In the genomic region with DNA sequence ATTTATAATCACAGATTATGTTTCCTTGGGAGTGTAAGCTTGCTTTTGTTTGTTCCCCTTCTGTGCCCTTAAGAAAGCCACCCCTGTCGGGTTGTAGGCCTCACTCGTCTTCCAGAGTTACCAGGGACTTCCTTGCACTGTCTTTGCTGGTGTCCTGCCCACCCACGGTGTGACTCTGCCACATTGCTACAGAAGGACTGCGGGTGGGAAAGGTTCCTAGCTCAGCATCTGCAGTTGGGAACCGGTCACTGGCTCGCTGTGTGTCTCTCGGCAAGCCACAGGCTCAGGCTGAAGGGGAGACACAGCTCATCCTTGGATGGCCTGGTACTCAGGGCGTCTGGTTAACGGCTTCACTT, we compare ENCODE assay signal across 26 mouse cellular contexts. TPM values are rescaled to one million over a fixed set of nuclear protein-coding genes. Genes with fewer than 3 reads are reported as not detected.
DNase-seq lines count a peak whose midpoint lies in the region; ATAC-seq and TF ChIP-seq lines count a peak whose summit lies in the region.
"Had no signal": no experiment of that assay in that cellular context is flagged by ENCODE, and none has a peak within 500 bp of the region (broad histone marks: within the 10 kb centered on the region; RNA-seq: fewer than 3 reads in every experiment).

No protein-coding gene starts in this region.

- no peak for TF ChIP-seq EP300 in stomach, postnatal 0 days (optimal IDR thresholded peaks at IDR 0.05)

- WGBS in heart, embryonic 11.5 days (ENCODE audit: insufficient replicate concordance) = 59% methylated on average over 9 of the region's 9 CpGs
- WGBS in hindbrain, embryonic 10.5 days = 74% methylated on average over 9 of the region's 9 CpGs
- WGBS in hindbrain, embryonic 16.5 days = 73% methylated on average over 9 of the region's 9 CpGs
- 68% methylated on average over 9 of the region's 9 CpGs for WGBS in stomach, embryonic 16.5 days
- WGBS in stomach, postnatal 0 days = 63% methylated on average over 9 of the region's 9 CpGs

- no peak for ATAC-seq in heart, embryonic 11.5 days (replicated peaks; ENCODE audit: insufficient number of reproducible peaks, low FRiP score, low TSS enrichment)
- ATAC-seq in hindbrain, embryonic 16.5 days = no peak
- ATAC-seq in stomach, embryonic 16.5 days (ENCODE audit: insufficient read depth, low FRiP score) = no peak
- ATAC-seq in stomach, postnatal 0 days (ENCODE audit: low FRiP score, low TSS enrichment) = no peak
- ATAC-seq in frontal cortex, adult (ENCODE audit: low TSS enrichment) = no peak
- ATAC-seq: forebrain, embryonic 13.5 days; intestine, embryonic 15.5 days had no signal

- no peak overlapping the region for H3K4me2 ChIP-seq in heart, embryonic 11.5 days
- no peak overlapping the region for H3K4me2 ChIP-seq in hindbrain, embryonic 16.5 days (ENCODE audit: low read length)
- H3K4me2 ChIP-seq in stomach, embryonic 16.5 days (ENCODE audit: low read depth, low read length) = no peak overlapping the region
- no peak overlapping the region for H3K4me2 ChIP-seq in stomach, postnatal 0 days (replicated peaks; ENCODE audit: low read depth)
- H3K4me2 ChIP-seq: forebrain, embryonic 13.5 days; hindbrain, embryonic 14.5 days; intestine, embryonic 15.5 days; liver, embryonic 11.5 days had no signal

- H3K9ac ChIP-seq in heart, embryonic 11.5 days (ENCODE audit: low read depth, low read length) = peak overlapping the region; percentile 48
- no peak overlapping the region for H3K9ac ChIP-seq in hindbrain, embryonic 16.5 days (ENCODE audit: low read depth, low read length)
- 0 out of 2 replicates have a peak overlapping the region, but pooled peaks have one; percentile 21 for H3K9ac ChIP-seq in stomach, embryonic 16.5 days (ENCODE audit: low read length)
- no peak overlapping the region for H3K9ac ChIP-seq in stomach, postnatal 0 days (ENCODE audit: low read length)
- H3K9ac ChIP-seq: forebrain, embryonic 13.5 days; hindbrain, embryonic 14.5 days; intestine, embryonic 15.5 days had no signal

- 0 out of 2 replicates have a peak, but pooled peaks cover 13% of the 10 kb centered on the region for H3K4me1 ChIP-seq in heart, embryonic 11.5 days (ENCODE audit: control insufficient read depth, insufficient read depth, low read length)
- H3K4me1 ChIP-seq in hindbrain, embryonic 10.5 days (replicated peaks) = peaks cover 31% of the 10 kb centered on the region
- H3K4me1 ChIP-seq in hindbrain, embryonic 16.5 days (ENCODE audit: control insufficient read depth, insufficient read depth, low read depth, low read length) = no peaks in the 10 kb centered on the region
- H3K4me1 ChIP-seq in stomach, embryonic 16.5 days (ENCODE audit: control insufficient read depth, insufficient read depth, low read length) = peaks cover 13% of the 10 kb centered on the region
- no peaks in the 10 kb centered on the region; the same call in 1 of the 2 replicates for H3K4me1 ChIP-seq in stomach, postnatal 0 days (replicated peaks; ENCODE audit: control insufficient read depth, insufficient read depth)
- H3K4me1 ChIP-seq: forebrain, embryonic 13.5 days had no signal

- intact Hi-C loops in heart, postnatal 14 days (cut with DNase I) = no loop called here

- no peak for TF ChIP-seq CTCF in stomach, postnatal 0 days (IDR thresholded peaks at IDR 0.05; ENCODE audit: low read depth)

- H3K4me3 ChIP-seq in heart, embryonic 11.5 days (ENCODE audit: low read depth, low read length) = no peak overlapping the region
- no peak overlapping the region for H3K4me3 ChIP-seq in hindbrain, embryonic 10.5 days
- H3K4me3 ChIP-seq in hindbrain, embryonic 16.5 days (ENCODE audit: low read length) = no peak overlapping the region
- H3K4me3 ChIP-seq in stomach, embryonic 16.5 days (replicated peaks; ENCODE audit: low read length) = no peak overlapping the region
- H3K4me3 ChIP-seq in stomach, postnatal 0 days (ENCODE audit: low read depth, low read length) = no peak overlapping the region
- H3K4me3 ChIP-seq: forebrain, embryonic 13.5 days; intestine, embryonic 15.5 days; left cerebral cortex, adult 2 months had no signal

- H3K27ac ChIP-seq in heart, embryonic 11.5 days (ENCODE audit: low read depth, low read length) = peak overlapping the region; percentile 48
- peak overlapping the region; percentile 62 for H3K27ac ChIP-seq in hindbrain, embryonic 10.5 days
- no peak overlapping the region for H3K27ac ChIP-seq in hindbrain, embryonic 16.5 days (ENCODE audit: low read depth, low read length)
- no peak overlapping the region for H3K27ac ChIP-seq in stomach, embryonic 16.5 days (ENCODE audit: low read length)
- no peak overlapping the region for H3K27ac ChIP-seq in stomach, postnatal 0 days (replicated peaks)
- H3K27ac ChIP-seq: forebrain, embryonic 13.5 days; hindbrain, embryonic 14.5 days; intestine, embryonic 15.5 days; left cerebral cortex, adult 2 months had no signal

- H3K27me3 ChIP-seq in heart, embryonic 11.5 days (ENCODE audit: control insufficient read depth, insufficient read depth, low read length) = no peaks in the 10 kb centered on the region
- H3K27me3 ChIP-seq in hindbrain, embryonic 10.5 days (ENCODE audit: insufficient read depth, poor library complexity, severe bottlenecking) = no peaks in the 10 kb centered on the region
- no peaks in the 10 kb centered on the region for H3K27me3 ChIP-seq in hindbrain, embryonic 16.5 days (replicated peaks; ENCODE audit: control insufficient read depth, insufficient read depth, low read length)
- H3K27me3 ChIP-seq in stomach, embryonic 16.5 days (ENCODE audit: control insufficient read depth, insufficient read depth, low read length) = no peaks in the 10 kb centered on the region
- H3K27me3 ChIP-seq in stomach, postnatal 0 days (ENCODE audit: control insufficient read depth, insufficient read depth, low read length) = no peaks in the 10 kb centered on the region
- H3K27me3 ChIP-seq: forebrain, embryonic 13.5 days; intestine, embryonic 15.5 days had no signal

- DNase-seq in heart, postnatal 14 days = no peak
- DNase-seq in hindbrain, embryonic 10.5 days (ENCODE audit: low spot score) = no peak
- no peak for DNase-seq in stomach, postnatal 0 days (ENCODE audit: low spot score)
- DNase-seq: adrenal gland, postnatal 36 days; cerebellum, adult 11-12 months; cerebellum, postnatal 14 days; left cerebral cortex, postnatal 4 days; midbrain, embryonic 14.5 days; right cerebral cortex, postnatal 25 days; thymus, adult 2 months had no signal

- H3K36me3 ChIP-seq in heart, embryonic 11.5 days (ENCODE audit: control insufficient read depth, insufficient read depth, low read length) = peaks cover 5% of the 10 kb centered on the region; the same call in 1 of the 2 replicates
- peaks cover 28% of the 10 kb centered on the region for H3K36me3 ChIP-seq in hindbrain, embryonic 10.5 days
- 0 out of 2 replicates have a peak, but pooled peaks cover 3% of the 10 kb centered on the region for H3K36me3 ChIP-seq in hindbrain, embryonic 16.5 days (ENCODE audit: control insufficient read depth, insufficient read depth, low read length)
- H3K36me3 ChIP-seq in stomach, embryonic 16.5 days (ENCODE audit: control insufficient read depth, insufficient read depth, low read length) = 0 out of 2 replicates have a peak, but pooled peaks cover 2% of the 10 kb centered on the region
- no peaks in the 10 kb centered on the region; the same call in 1 of the 2 replicates for H3K36me3 ChIP-seq in stomach, postnatal 0 days (ENCODE audit: control insufficient read depth, insufficient read depth, low read length)

- H3K9me3 ChIP-seq in heart, embryonic 11.5 days (replicated peaks; ENCODE audit: control insufficient read depth, low read length) = no peaks in the 10 kb centered on the region
- H3K9me3 ChIP-seq in hindbrain, embryonic 10.5 days = no peaks in the 10 kb centered on the region
- H3K9me3 ChIP-seq in hindbrain, embryonic 16.5 days (ENCODE audit: control insufficient read depth, low read length) = no peaks in the 10 kb centered on the region
- H3K9me3 ChIP-seq in stomach, embryonic 16.5 days (replicated peaks; ENCODE audit: control insufficient read depth, low read length) = no peaks in the 10 kb centered on the region
- H3K9me3 ChIP-seq in stomach, postnatal 0 days (ENCODE audit: control insufficient read depth, low read length) = no peaks in the 10 kb centered on the region
- H3K9me3 ChIP-seq: forebrain, embryonic 13.5 days; intestine, embryonic 15.5 days had no signal

RNA-seq across cellular contexts. Expression of gene Tmem63b, which starts 14.5 kb away (rescaled TPM):
- polyA plus RNA-seq in heart, embryonic 11.5 days (2014; fragmentation: Nextera tagmentation; extraction: Ambion mirVana) = 27.6 and 29.8 TPM in 2 replicates
- 10 to 100 TPM; 78.4 to 81.2 TPM for total RNA-seq in heart, postnatal 14 days (2021)
- polyA plus RNA-seq in hindbrain, embryonic 10.5 days (2016; fragmentation: Nextera tagmentation; extraction: Ambion mirVana) = 60.5 and 83.5 TPM in 2 replicates
- polyA plus RNA-seq in hindbrain, embryonic 16.5 days (2015; fragmentation: Nextera tagmentation; extraction: Ambion mirVana) = 147 and 148 TPM in 2 replicates
- polyA plus RNA-seq in stomach, embryonic 16.5 days (2015; fragmentation: Nextera tagmentation; extraction: Ambion mirVana) = 33.6 and 34.4 TPM in 2 replicates
- polyA plus RNA-seq in stomach, postnatal 0 days (2015; fragmentation: Nextera tagmentation; extraction: Ambion mirVana) = 40.9 and 45.0 TPM in 2 replicates

RNA-seq across cellular contexts. Expression of gene Mrpl14, which starts 15.1 kb away (rescaled TPM):
- polyA plus RNA-seq in heart, embryonic 11.5 days (2014; fragmentation: Nextera tagmentation; extraction: Ambion mirVana) = 131 and 135 TPM in 2 replicates
- total RNA-seq in heart, postnatal 14 days (2021) = 100 to 1,000 TPM; 116 to 123 TPM
- 146 and 150 TPM in 2 replicates for polyA plus RNA-seq in hindbrain, embryonic 10.5 days (2016; fragmentation: Nextera tagmentation; extraction: Ambion mirVana)
- polyA plus RNA-seq in hindbrain, embryonic 16.5 days (2015; fragmentation: Nextera tagmentation; extraction: Ambion mirVana) = 128 and 134 TPM in 2 replicates
- 142 and 152 TPM in 2 replicates for polyA plus RNA-seq in stomach, embryonic 16.5 days (2015; fragmentation: Nextera tagmentation; extraction: Ambion mirVana)
- 163 TPM in 2 replicates for polyA plus RNA-seq in stomach, postnatal 0 days (2015; fragmentation: Nextera tagmentation; extraction: Ambion mirVana)

RNA-seq across cellular contexts. Expression of gene 1600014C23Rik, which starts 32.4 kb away (rescaled TPM):
- 0.48 and 0.80 TPM in 2 replicates for polyA plus RNA-seq in heart, embryonic 11.5 days (2014; fragmentation: Nextera tagmentation; extraction: Ambion mirVana)
- total RNA-seq in heart, postnatal 14 days (2021) = under 1 TPM in 1 of 2 experiments, not detected in 1; 0.60 TPM
- 0.58 and 0.67 TPM in 2 replicates for polyA plus RNA-seq in hindbrain, embryonic 10.5 days (2016; fragmentation: Nextera tagmentation; extraction: Ambion mirVana)
- polyA plus RNA-seq in hindbrain, embryonic 16.5 days (2015; fragmentation: Nextera tagmentation; extraction: Ambion mirVana) = 0.66 TPM in 1 of 2 replicates, not detected in the other
- polyA plus RNA-seq in stomach, embryonic 16.5 days (2015; fragmentation: Nextera tagmentation; extraction: Ambion mirVana) = not detected in 2 replicates
- polyA plus RNA-seq in stomach, postnatal 0 days (2015; fragmentation: Nextera tagmentation; extraction: Ambion mirVana) = not detected in 2 replicates
- total RNA-seq: adrenal gland, postnatal 36 days; gastrocnemius, postnatal 4 days; left cerebral cortex, adult 2 months; left cerebral cortex, postnatal 4 days; neutrophil, adult 5-6 weeks had no signal
- polyA plus RNA-seq: C2C12; hindbrain, embryonic 14.5 days; liver, embryonic 11.5 days; lung, adult 2 months; midbrain, embryonic 14.5 days; spleen, adult 2 months; thymus, adult 2 months had no signal

RNA-seq across cellular contexts. Expression of gene Capn11, which starts 42.1 kb away (rescaled TPM):
- polyA plus RNA-seq in heart, embryonic 11.5 days (2014; fragmentation: Nextera tagmentation; extraction: Ambion mirVana) = 0.32 and 0.52 TPM in 2 replicates
- total RNA-seq in heart, postnatal 14 days (2021) = under 1 TPM; 0.81 to 0.98 TPM
- 0.31 and 1.2 TPM in 2 replicates for polyA plus RNA-seq in hindbrain, embryonic 10.5 days (2016; fragmentation: Nextera tagmentation; extraction: Ambion mirVana)
- polyA plus RNA-seq in hindbrain, embryonic 16.5 days (2015; fragmentation: Nextera tagmentation; extraction: Ambion mirVana) = 0.75 and 0.79 TPM in 2 replicates
- 0.36 and 0.45 TPM in 2 replicates for polyA plus RNA-seq in stomach, embryonic 16.5 days (2015; fragmentation: Nextera tagmentation; extraction: Ambion mirVana)
- polyA plus RNA-seq in stomach, postnatal 0 days (2015; fragmentation: Nextera tagmentation; extraction: Ambion mirVana) = 0.06 TPM in 2 replicates
- total RNA-seq: adrenal gland, postnatal 36 days had no signal
- polyA plus RNA-seq: kidney, embryonic 14.5 days; lung, adult 2 months; spleen, adult 2 months; stomach, embryonic 14.5 days had no signal

Comparison
In these comparisons a context has a peak if more than half of its experiments do, and no peak if none do; other contexts are left out.
1. H3K27ac ChIP-seq: peak in heart, embryonic 11.5 days (single experiment) and hindbrain, embryonic 10.5 days (single experiment); none in hindbrain, embryonic 16.5 days (single experiment), stomach, embryonic 16.5 days (single experiment) and stomach, postnatal 0 days (single experiment).
2. H3K9ac ChIP-seq: peak in heart, embryonic 11.5 days (single experiment) and stomach, embryonic 16.5 days (single experiment); none in hindbrain, embryonic 16.5 days (single experiment) and stomach, postnatal 0 days (single experiment).